Mouse (Mus musculus) lung, postnatal 0 days (tissue): ENCODE results near the gene Slco1a5.

Experiments used
- CTCF ChIP-seq: IDR thresholded peaks from 2 replicates; pipeline ENCODE4 v1.5.1; 2016; ENCODE audit warnings: antibody characterized with exemption, mild to moderate bottlenecking
- EP300 ChIP-seq: IDR thresholded peaks from 2 replicates; pipeline ENCODE4 v1.6.1; 2016; ENCODE audit warnings: antibody characterized with exemption, mild to moderate bottlenecking, control low read depth

GRCm38 (mm10) chr6:142275721-142276442 lies 46.9 kb downstream of the Slco1a5 start:
- TF ChIP-seq CTCF (no peak), EP300 (no peak)
